10 mouse cellular contexts compared by ENCODE assay signal in the genomic region with DNA sequence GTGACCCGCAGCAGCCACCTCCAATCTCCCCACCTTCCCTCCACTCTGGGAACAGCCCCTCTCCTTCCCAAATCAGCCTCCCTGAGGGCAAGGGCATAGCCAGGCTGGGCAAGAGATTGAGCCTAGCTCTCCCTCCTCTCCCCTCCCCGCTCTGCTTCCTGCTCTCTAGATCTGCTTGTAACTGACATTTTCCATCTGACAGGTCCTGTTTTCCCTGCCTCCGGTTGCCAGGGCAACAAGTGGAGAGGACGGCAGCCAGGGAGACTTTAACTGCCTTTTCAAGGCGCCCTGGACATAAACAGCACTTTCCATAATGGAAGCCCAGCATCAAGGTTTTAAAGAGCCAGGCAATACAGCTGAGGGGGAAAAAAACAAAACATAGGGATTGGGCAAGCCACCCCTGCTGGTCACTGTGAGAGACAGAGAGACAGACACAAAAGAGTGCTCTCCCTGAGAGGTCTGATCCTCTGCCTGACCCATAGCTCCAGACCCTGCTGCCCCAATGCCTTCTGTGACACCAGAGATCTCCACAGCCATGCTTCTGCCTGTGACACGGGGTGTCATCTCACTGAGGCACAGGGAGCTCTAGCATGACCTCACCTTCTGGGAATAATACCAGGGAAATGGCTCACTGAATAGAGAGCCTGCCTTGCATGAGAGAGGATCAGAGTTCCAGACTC. TPM values are rescaled to one million over a fixed set of nuclear protein-coding genes. Genes with fewer than 3 reads are reported as not detected.
DNase-seq lines count a peak whose midpoint lies in the region; ATAC-seq lines count a peak whose summit lies in the region.
"Had no signal": no experiment of that assay in that cellular context is flagged by ENCODE, and none has a peak within 500 bp of the region (broad histone marks: within the 10 kb centered on the region; RNA-seq: fewer than 3 reads in every experiment).

No protein-coding gene starts in this region.

- no peak overlapping the region for H3K27ac ChIP-seq in heart, embryonic 12.5 days (ENCODE audit: poor library complexity, severe bottlenecking)
- H3K27ac ChIP-seq in midbrain, embryonic 12.5 days (replicated peaks): peak overlapping the region; percentile 83
- H3K27ac ChIP-seq: embryonic facial prominence, embryonic 15.5 days had no signal

- no peak overlapping the region for H3K9ac ChIP-seq in heart, embryonic 12.5 days
- peak overlapping the region; percentile 43; the same call in 1 of the 2 replicates for H3K9ac ChIP-seq in midbrain, embryonic 12.5 days (replicated peaks)
- H3K9ac ChIP-seq: embryonic facial prominence, embryonic 15.5 days had no signal

- H3K4me3 ChIP-seq in heart, embryonic 12.5 days: no peak overlapping the region
- H3K4me3 ChIP-seq in midbrain, embryonic 12.5 days: no peak overlapping the region
- H3K4me3 ChIP-seq: embryonic facial prominence, embryonic 15.5 days; megakaryocyte, embryonic 14.5 days had no signal

- H3K4me2 ChIP-seq in heart, embryonic 12.5 days: no peak overlapping the region
- H3K4me2 ChIP-seq in midbrain, embryonic 12.5 days (replicated peaks): peak overlapping the region; percentile 8; the same call in 1 of the 2 replicates
- H3K4me2 ChIP-seq: embryonic facial prominence, embryonic 15.5 days had no signal

- WGBS in heart, embryonic 12.5 days: 7% methylated on average over 6 of the region's 6 CpGs
- WGBS in midbrain, embryonic 12.5 days: 4% methylated on average over 6 of the region's 6 CpGs

- peak; percentile 38 to 59 for DNase-seq in cerebellum, postnatal 25 days
- no peak for DNase-seq in cerebellum, adult 11-12 months
- DNase-seq in brain, adult 2 months (ENCODE audit: low read depth, low spot score): peak; percentile 83
- peak; percentile 80 for DNase-seq in kidney, postnatal 10 days
- no peak for DNase-seq in thymus, postnatal 36 days
- DNase-seq in ovary, postnatal 36 days (ENCODE audit: low spot score): no peak

- no peaks in the 10 kb centered on the region for H3K36me3 ChIP-seq in heart, embryonic 12.5 days
- no peaks in the 10 kb centered on the region for H3K36me3 ChIP-seq in midbrain, embryonic 12.5 days
- H3K36me3 ChIP-seq: embryonic facial prominence, embryonic 15.5 days had no signal

- H3K9me3 ChIP-seq in heart, embryonic 12.5 days (replicated peaks): no peaks in the 10 kb centered on the region
- H3K9me3 ChIP-seq in midbrain, embryonic 12.5 days: no peaks in the 10 kb centered on the region
- H3K9me3 ChIP-seq: embryonic facial prominence, embryonic 15.5 days; megakaryocyte, embryonic 14.5 days had no signal

- H3K4me1 ChIP-seq in heart, embryonic 12.5 days (replicated peaks): peaks cover 13% of the 10 kb centered on the region
- peaks cover 32% of the 10 kb centered on the region for H3K4me1 ChIP-seq in midbrain, embryonic 12.5 days
- H3K4me1 ChIP-seq: megakaryocyte, embryonic 14.5 days had no signal

- peak; percentile 48; the same call in 1 of the 2 replicates for ATAC-seq in heart, embryonic 12.5 days (ENCODE audit: insufficient number of reproducible peaks, low FRiP score)
- ATAC-seq in midbrain, embryonic 12.5 days (ENCODE audit: low FRiP score, low read depth): peak; percentile 71

- H3K27me3 ChIP-seq in heart, embryonic 12.5 days (replicated peaks): peaks cover 25% of the 10 kb centered on the region
- H3K27me3 ChIP-seq in midbrain, embryonic 12.5 days: peaks cover 23% of the 10 kb centered on the region
- H3K27me3 ChIP-seq: embryonic facial prominence, embryonic 15.5 days had no signal

RNA-seq across cellular contexts. Expression of a gene that starts 57.2 kb away (rescaled TPM):
- polyA plus RNA-seq in heart, embryonic 12.5 days (2016; fragmentation: Nextera tagmentation; extraction: Ambion mirVana): not detected in 2 replicates
- polyA plus RNA-seq in midbrain, embryonic 12.5 days (2016; fragmentation: Nextera tagmentation; extraction: Ambion mirVana): not detected in 2 replicates
- polyA plus RNA-seq: embryonic facial prominence, embryonic 15.5 days had no signal

Comparison
In these comparisons a context has a peak if more than half of its experiments do, and no peak if none do; other contexts are left out.
1. DNase-seq: peak in cerebellum, postnatal 25 days (2 of 2), brain, adult 2 months (single experiment) and kidney, postnatal 10 days (single experiment); none in cerebellum, adult 11-12 months (single experiment), thymus, postnatal 36 days (0 of 2) and ovary, postnatal 36 days (single experiment).